Mouse (Mus musculus): ENCODE measurements around the gene Dock4. TPM values are rescaled to one million over a fixed set of nuclear protein-coding genes. Genes with fewer than 3 reads are reported as not detected.
A peak's percentile ranks its signal among the peaks of the same experiment; 100 is the strongest.

Gene Dock4
- total and polyA plus RNA-seq, 3 experiments = 4.3 to 13.6 (median 11.2) TPM

GRCm38 (mm10) chr12:40503520-40503919 lies 57.8 kb downstream of the Dock4 start:
- 31% methylated on average over 3 of the region's 3 CpGs for WGBS
- intact Hi-C loops (cut with DNase I) = loop anchor here (5.0 kb wide), 2 partner anchors 41 to 56 kb away; partner anchors contain the start of genes Dock4 and Zfp277
- Histone ChIP-seq H3K9ac (ENCODE audit: low read depth, low read length) (no peak overlapping the region), H3K4me3 (no peak overlapping the region), H3K79me2 (replicated peaks; ENCODE audit: control insufficient read depth, insufficient read depth, low read length) (peaks cover 3% of the 10 kb centered on the region), H3K27ac (no peak overlapping the region; the same call in 1 of the 2 replicates), H3K27me3 (ENCODE audit: control insufficient read depth, insufficient read depth, low read length) (no peaks in the 10 kb centered on the region), H3K4me1 (ENCODE audit: control insufficient read depth, insufficient read depth, low read length) (peaks cover 14% of the 10 kb centered on the region), H3K36me3 (ENCODE audit: control insufficient read depth, insufficient read depth, low read length) (peaks cover 15% of the 10 kb centered on the region)
- TF ChIP-seq EP300 (IDR thresholded peaks at IDR 0.05; ENCODE audit: insufficient read depth, low read depth, low read length) (no peak), CTCF (IDR thresholded peaks at IDR 0.05) (no peak), POLR2A (IDR thresholded peaks at IDR 0.05; ENCODE audit: insufficient read depth, low read depth, low read length) (no peak)
- no peak for DNase-seq

GRCm38 (mm10) chr12:40504687-40505086 lies 58.9 kb downstream of the Dock4 start:
- H3K27me3 ChIP-seq (ENCODE audit: control insufficient read depth, insufficient read depth, low read length) = no peaks in the 10 kb centered on the region
- peak in 1 of 2 experiments; percentile 51 for DNase-seq
- H3K9ac ChIP-seq (ENCODE audit: low read depth, low read length) = no peak overlapping the region
- TF ChIP-seq POLR2A (IDR thresholded peaks at IDR 0.05; ENCODE audit: insufficient read depth, low read depth, low read length) = no peak
- no peak for TF ChIP-seq CTCF (IDR thresholded peaks at IDR 0.05)
- no peak for TF ChIP-seq EP300 (IDR thresholded peaks at IDR 0.05; ENCODE audit: insufficient read depth, low read depth, low read length)
- H3K4me1 ChIP-seq (ENCODE audit: control insufficient read depth, insufficient read depth, low read length) = peaks cover 6% of the 10 kb centered on the region
- intact Hi-C loops (cut with DNase I) = loop anchor here (5.0 kb wide), 3 partner anchors 42 to 57 kb away; partner anchors contain the start of genes Dock4 and Zfp277
- peak overlapping the region; percentile 54 for H3K27ac ChIP-seq
- H3K79me2 ChIP-seq (replicated peaks; ENCODE audit: control insufficient read depth, insufficient read depth, low read length) = peaks cover 3% of the 10 kb centered on the region
- H3K4me3 ChIP-seq = peak overlapping the region; percentile 22
- peaks cover 15% of the 10 kb centered on the region for H3K36me3 ChIP-seq (ENCODE audit: control insufficient read depth, insufficient read depth, low read length)
- WGBS = 52% methylated on average over 3 of the region's 3 CpGs

- peaks cover 4% of the 10 kb centered on the region for H3K79me2 ChIP-seq (replicated peaks; ENCODE audit: control insufficient read depth, insufficient read depth, low read length)
- H3K4me1 ChIP-seq (ENCODE audit: control insufficient read depth, insufficient read depth, low read length) = peaks cover 11% of the 10 kb centered on the region
- H3K27me3 ChIP-seq (ENCODE audit: control insufficient read depth, insufficient read depth, low read length) = no peaks in the 10 kb centered on the region
- WGBS = 84% methylated on average over 4 of the region's 4 CpGs
- intact Hi-C loops (cut with DNase I) = loop anchor here (5.0 kb wide), 1 partner anchor 49 kb away; no protein-coding TSS in a partner anchor
- H3K27ac ChIP-seq = no peak overlapping the region; the same call in 1 of the 2 replicates
- H3K4me3 ChIP-seq = no peak overlapping the region
- no peak for DNase-seq
- no peak for TF ChIP-seq EP300 (IDR thresholded peaks at IDR 0.05; ENCODE audit: insufficient read depth, low read depth, low read length)
- no peak for TF ChIP-seq POLR2A (IDR thresholded peaks at IDR 0.05; ENCODE audit: insufficient read depth, low read depth, low read length)
- TF ChIP-seq CTCF (IDR thresholded peaks at IDR 0.05) = no peak
- peaks cover 17% of the 10 kb centered on the region for H3K36me3 ChIP-seq (ENCODE audit: control insufficient read depth, insufficient read depth, low read length)
- no peak overlapping the region for H3K9ac ChIP-seq (ENCODE audit: low read depth, low read length)
Measured at GRCm38 (mm10) chr12:40507823-40508390, 62.2 kb downstream of the Dock4 start.

- intact Hi-C loops (cut with DNase I) = loop anchor here (5.0 kb wide), 1 partner anchor 49 kb away; no protein-coding TSS in a partner anchor
- 45% methylated on average over 8 of the region's 8 CpGs for WGBS
- no peak for TF ChIP-seq EP300 (IDR thresholded peaks at IDR 0.05; ENCODE audit: insufficient read depth, low read depth, low read length)
- TF ChIP-seq CTCF (IDR thresholded peaks at IDR 0.05) = no peak
- no peak for TF ChIP-seq POLR2A (IDR thresholded peaks at IDR 0.05; ENCODE audit: insufficient read depth, low read depth, low read length)
Measured at GRCm38 (mm10) chr12:40508416-40508815, 62.7 kb downstream of the Dock4 start.

GRCm38 (mm10) chr12:40511643-40512369 lies 66.1 kb downstream of the Dock4 start:
- H3K36me3 ChIP-seq (ENCODE audit: control insufficient read depth, insufficient read depth, low read length) = peaks cover 15% of the 10 kb centered on the region
- peaks cover 4% of the 10 kb centered on the region for H3K79me2 ChIP-seq (replicated peaks; ENCODE audit: control insufficient read depth, insufficient read depth, low read length)
- no peaks in the 10 kb centered on the region for H3K27me3 ChIP-seq (ENCODE audit: control insufficient read depth, insufficient read depth, low read length)
- H3K4me3 ChIP-seq = no peak overlapping the region
- no peak for DNase-seq
- peaks cover 16% of the 10 kb centered on the region for H3K4me1 ChIP-seq (ENCODE audit: control insufficient read depth, insufficient read depth, low read length)
- peak overlapping the region; percentile 36; the same call in 1 of the 2 replicates for H3K27ac ChIP-seq
- TF ChIP-seq EP300 (IDR thresholded peaks at IDR 0.05; ENCODE audit: insufficient read depth, low read depth, low read length) (no peak), POLR2A (IDR thresholded peaks at IDR 0.05; ENCODE audit: insufficient read depth, low read depth, low read length) (no peak), CTCF (IDR thresholded peaks at IDR 0.05) (no peak)
- intact Hi-C loops (cut with DNase I) = no loop called here
- peak overlapping the region; percentile 20; the same call in 1 of the 2 replicates for H3K9ac ChIP-seq (ENCODE audit: low read depth, low read length)
- WGBS = 33% methylated on average over 8 of the region's 8 CpGs

More at GRCm38 (mm10) chr12:40508416-40508815, 62.7 kb downstream of the Dock4 start:
- Histone ChIP-seq H3K27ac (peak overlapping the region; percentile 24; the same call in 1 of the 2 replicates), H3K27me3 (ENCODE audit: control insufficient read depth, insufficient read depth, low read length) (no peaks in the 10 kb centered on the region), H3K4me3 (no peak overlapping the region), H3K36me3 (ENCODE audit: control insufficient read depth, insufficient read depth, low read length) (peaks cover 15% of the 10 kb centered on the region), H3K4me1 (ENCODE audit: control insufficient read depth, insufficient read depth, low read length) (peaks cover 11% of the 10 kb centered on the region), H3K79me2 (replicated peaks; ENCODE audit: control insufficient read depth, insufficient read depth, low read length) (peaks cover 4% of the 10 kb centered on the region), H3K9ac (ENCODE audit: low read depth, low read length) (no peak overlapping the region)
- DNase-seq = no peak

- TF ChIP-seq CTCF (IDR thresholded peaks at IDR 0.05) (no peak), POLR2A (IDR thresholded peaks at IDR 0.05; ENCODE audit: insufficient read depth, low read depth, low read length) (no peak), EP300 (IDR thresholded peaks at IDR 0.05; ENCODE audit: insufficient read depth, low read depth, low read length) (no peak)
- peaks cover 15% of the 10 kb centered on the region for H3K36me3 ChIP-seq (ENCODE audit: control insufficient read depth, insufficient read depth, low read length)
- H3K79me2 ChIP-seq (replicated peaks; ENCODE audit: control insufficient read depth, insufficient read depth, low read length) = peaks cover 4% of the 10 kb centered on the region
- WGBS = 94% methylated on average over 2 of the region's 2 CpGs
- no peak for DNase-seq
- intact Hi-C loops (cut with DNase I) = no loop called here
- no peaks in the 10 kb centered on the region for H3K27me3 ChIP-seq (ENCODE audit: control insufficient read depth, insufficient read depth, low read length)
- H3K4me1 ChIP-seq (ENCODE audit: control insufficient read depth, insufficient read depth, low read length) = peaks cover 16% of the 10 kb centered on the region
- H3K9ac ChIP-seq (ENCODE audit: low read depth, low read length) = no peak overlapping the region
- no peak overlapping the region for H3K4me3 ChIP-seq
- no peak overlapping the region for H3K27ac ChIP-seq
Measured at GRCm38 (mm10) chr12:40512370-40512693, 66.6 kb downstream of the Dock4 start.
